Mouse (Mus musculus): Measurements from ENCODE around the gene Fam228b. TPM values are rescaled to one million over a fixed set of nuclear protein-coding genes. Genes with fewer than 3 reads are reported as not detected.

Fam228b gene
- polyA plus RNA-seq, 1 experiment from 2014 or later = 5.5 TPM

- Histone ChIP-seq H3K4me2 (ENCODE audit: low read length) (no peak overlapping the region), H3K27me3 (replicated peaks; ENCODE audit: control insufficient read depth, insufficient read depth, low read length) (no peaks in the 10 kb centered on the region), H3K9ac (ENCODE audit: low read length) (no peak overlapping the region), H3K9me3 (replicated peaks; ENCODE audit: control insufficient read depth, low read length) (no peaks in the 10 kb centered on the region), H3K36me3 (ENCODE audit: control insufficient read depth, insufficient read depth, low read length) (no peaks in the 10 kb centered on the region), H3K4me3 (ENCODE audit: low read depth, low read length) (no peak overlapping the region), H3K27ac (ENCODE audit: low read depth, low read length) (no peak overlapping the region), H3K4me1 (ENCODE audit: control insufficient read depth, insufficient read depth, low read length) (no peaks in the 10 kb centered on the region)
- ATAC-seq (no peak), DNase-seq (ENCODE audit: low spot score) (no peak)
- 98% methylated on average over 3 of the region's 3 CpGs for WGBS
These were observed 39.9 kb downstream of the Fam228b start for GRCm38 (mm10) chr12:4729165-4729564.

DNA sequence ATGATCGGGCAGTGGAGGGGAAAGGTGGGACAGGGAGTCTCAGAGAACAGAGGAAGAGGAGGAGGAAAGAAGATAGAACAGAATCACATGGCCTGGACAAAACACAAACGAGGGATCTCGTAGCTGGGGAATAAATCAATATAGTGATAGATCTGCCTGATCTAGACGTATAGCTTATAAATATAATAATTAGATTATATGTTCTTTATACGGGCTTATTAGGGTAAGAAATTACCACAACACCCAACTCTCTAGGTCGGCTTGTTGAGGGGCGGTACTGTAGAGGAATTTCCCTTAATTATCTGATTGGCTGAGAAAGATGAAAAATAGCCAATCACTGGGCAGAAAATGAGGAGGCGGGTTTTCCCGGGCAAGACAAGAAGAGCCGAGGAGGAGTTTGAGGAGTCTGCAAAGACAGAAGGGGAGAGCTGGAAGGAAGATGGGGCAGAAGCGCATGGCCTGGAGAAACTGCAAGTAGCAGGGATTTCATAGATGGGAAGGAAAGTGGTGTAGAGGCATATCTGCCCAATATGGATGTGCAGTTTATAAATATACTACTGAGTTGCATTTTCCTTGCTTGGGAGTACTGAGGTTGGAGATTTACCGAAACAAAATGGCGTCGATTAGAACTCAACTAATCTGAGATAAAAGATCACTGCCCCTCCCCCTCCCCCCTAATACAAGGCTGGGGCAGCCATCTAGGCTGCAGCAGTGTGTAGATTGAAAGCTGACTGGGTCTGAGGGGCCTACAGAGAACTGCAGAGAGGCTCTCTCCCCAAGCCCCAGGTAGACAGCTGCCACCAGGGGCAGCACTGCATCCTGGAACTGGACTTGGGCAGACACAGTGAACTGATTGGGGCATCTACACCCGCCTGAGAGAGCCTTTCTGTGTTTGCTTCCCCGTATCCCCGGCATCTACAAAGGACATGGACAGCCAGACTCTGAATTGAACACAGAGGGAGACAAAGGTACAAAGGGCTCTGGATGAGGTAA is 49.0 kb downstream of the Fam228b start:
- 80% methylated on average over 17 of the region's 17 CpGs for WGBS
- H3K9me3 ChIP-seq (replicated peaks; ENCODE audit: control insufficient read depth, low read length) = no peaks in the 10 kb centered on the region
- no peak; the same call in 1 of the 2 replicates for ATAC-seq

GRCm38 (mm10) chr12:4719066-4719761 is 49.9 kb downstream of the Fam228b start:
- Histone ChIP-seq H3K36me3 (ENCODE audit: control insufficient read depth, insufficient read depth, low read length) (no peaks in the 10 kb centered on the region), H3K27ac (ENCODE audit: low read depth, low read length) (no peak overlapping the region), H3K9me3 (replicated peaks; ENCODE audit: control insufficient read depth, low read length) (no peaks in the 10 kb centered on the region), H3K9ac (ENCODE audit: low read length) (no peak overlapping the region), H3K4me3 (ENCODE audit: low read depth, low read length) (no peak overlapping the region), H3K27me3 (replicated peaks; ENCODE audit: control insufficient read depth, insufficient read depth, low read length) (no peaks in the 10 kb centered on the region), H3K4me1 (ENCODE audit: control insufficient read depth, insufficient read depth, low read length) (no peaks in the 10 kb centered on the region), H3K4me2 (ENCODE audit: low read length) (no peak overlapping the region)
- WGBS = 92% methylated on average over 13 of the region's 13 CpGs
- DNase-seq (ENCODE audit: low spot score) = no peak
- ATAC-seq = no peak

More for the DNA sequence above, 49.0 kb downstream of the Fam228b start:
- no peaks in the 10 kb centered on the region for H3K4me1 ChIP-seq (ENCODE audit: control insufficient read depth, insufficient read depth, low read length)
- no peak overlapping the region for H3K4me2 ChIP-seq (ENCODE audit: low read length)
- H3K27me3 ChIP-seq (replicated peaks; ENCODE audit: control insufficient read depth, insufficient read depth, low read length) = no peaks in the 10 kb centered on the region
- H3K27ac ChIP-seq (ENCODE audit: low read depth, low read length) = no peak overlapping the region
- peak; percentile 3 for DNase-seq (ENCODE audit: low spot score)
- no peak overlapping the region for H3K9ac ChIP-seq (ENCODE audit: low read length)
- H3K4me3 ChIP-seq (ENCODE audit: low read depth, low read length) = no peak overlapping the region
- no peaks in the 10 kb centered on the region for H3K36me3 ChIP-seq (ENCODE audit: control insufficient read depth, insufficient read depth, low read length)

GRCm38 (mm10) chr12:4717417-4717816 is 51.6 kb downstream of the Fam228b start:
- Histone ChIP-seq H3K4me2 (ENCODE audit: low read length) (no peak overlapping the region), H3K27me3 (replicated peaks; ENCODE audit: control insufficient read depth, insufficient read depth, low read length) (no peaks in the 10 kb centered on the region), H3K9ac (ENCODE audit: low read length) (no peak overlapping the region), H3K4me1 (ENCODE audit: control insufficient read depth, insufficient read depth, low read length) (no peaks in the 10 kb centered on the region), H3K27ac (ENCODE audit: low read depth, low read length) (no peak overlapping the region), H3K9me3 (replicated peaks; ENCODE audit: control insufficient read depth, low read length) (no peaks in the 10 kb centered on the region), H3K36me3 (ENCODE audit: control insufficient read depth, insufficient read depth, low read length) (peaks cover 5% of the 10 kb centered on the region; the same call in 1 of the 2 replicates), H3K4me3 (ENCODE audit: low read depth, low read length) (no peak overlapping the region)
- DNase-seq (ENCODE audit: low spot score) (peak; percentile 19), ATAC-seq (peak; percentile 54; the same call in 1 of the 2 replicates)
- 9% methylated on average over 7 of the region's 7 CpGs for WGBS

DNA sequence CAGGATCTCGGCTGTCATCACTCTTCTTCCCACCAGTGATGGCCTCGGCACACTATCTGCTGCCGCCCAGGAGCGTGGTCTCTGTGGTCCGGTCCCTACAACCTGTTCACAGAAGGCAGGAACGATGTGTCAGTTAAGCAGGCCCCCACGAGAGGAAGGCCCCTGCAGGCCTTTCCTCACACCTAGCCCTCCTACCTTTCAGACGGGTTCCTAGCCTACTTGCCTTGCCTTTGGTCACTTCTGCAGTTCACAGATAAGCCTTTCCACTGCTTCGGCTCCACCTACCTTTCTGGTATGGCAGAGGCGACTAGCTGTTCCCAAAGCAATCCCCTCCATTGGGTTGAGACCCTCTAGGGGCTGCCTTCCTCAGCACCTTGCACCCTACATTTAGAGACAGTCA is 53.5 kb downstream of the Fam228b start:
- 88% methylated on average over 10 of the region's 10 CpGs for WGBS
- Histone ChIP-seq H3K4me1 (ENCODE audit: control insufficient read depth, insufficient read depth, low read length) (no peaks in the 10 kb centered on the region), H3K4me3 (ENCODE audit: low read depth, low read length) (no peak overlapping the region), H3K27me3 (replicated peaks; ENCODE audit: control insufficient read depth, insufficient read depth, low read length) (no peaks in the 10 kb centered on the region), H3K9me3 (replicated peaks; ENCODE audit: control insufficient read depth, low read length) (no peaks in the 10 kb centered on the region), H3K27ac (ENCODE audit: low read depth, low read length) (no peak overlapping the region), H3K9ac (ENCODE audit: low read length) (no peak overlapping the region), H3K36me3 (ENCODE audit: control insufficient read depth, insufficient read depth, low read length) (peaks cover 11% of the 10 kb centered on the region), H3K4me2 (ENCODE audit: low read length) (no peak overlapping the region)
- no peak for DNase-seq (ENCODE audit: low spot score)
- ATAC-seq = no peak

GRCm38 (mm10) chr12:4713361-4713760 is 55.7 kb downstream of the Fam228b start:
- no peak for DNase-seq (ENCODE audit: low spot score)
- no peak overlapping the region for H3K4me2 ChIP-seq (ENCODE audit: low read length)
- no peak overlapping the region for H3K4me3 ChIP-seq (ENCODE audit: low read depth, low read length)
- WGBS = 95% methylated on average over 4 of the region's 4 CpGs
- no peaks in the 10 kb centered on the region for H3K4me1 ChIP-seq (ENCODE audit: control insufficient read depth, insufficient read depth, low read length)
- no peak overlapping the region for H3K27ac ChIP-seq (ENCODE audit: low read depth, low read length)
- ATAC-seq = no peak
- no peak overlapping the region for H3K9ac ChIP-seq (ENCODE audit: low read length)
- H3K9me3 ChIP-seq (replicated peaks; ENCODE audit: control insufficient read depth, low read length) = no peaks in the 10 kb centered on the region
- H3K36me3 ChIP-seq (ENCODE audit: control insufficient read depth, insufficient read depth, low read length) = peaks cover 14% of the 10 kb centered on the region
- no peaks in the 10 kb centered on the region for H3K27me3 ChIP-seq (replicated peaks; ENCODE audit: control insufficient read depth, insufficient read depth, low read length)

GRCm38 (mm10) chr12:4709926-4710325 is 59.1 kb downstream of the Fam228b start:
- Histone ChIP-seq H3K4me3 (ENCODE audit: low read depth, low read length) (no peak overlapping the region), H3K4me2 (ENCODE audit: low read length) (no peak overlapping the region), H3K27me3 (replicated peaks; ENCODE audit: control insufficient read depth, insufficient read depth, low read length) (no peaks in the 10 kb centered on the region), H3K27ac (ENCODE audit: low read depth, low read length) (no peak overlapping the region), H3K36me3 (ENCODE audit: control insufficient read depth, insufficient read depth, low read length) (peaks cover 24% of the 10 kb centered on the region), H3K9ac (ENCODE audit: low read length) (no peak overlapping the region), H3K4me1 (ENCODE audit: control insufficient read depth, insufficient read depth, low read length) (no peaks in the 10 kb centered on the region), H3K9me3 (replicated peaks; ENCODE audit: control insufficient read depth, low read length) (no peaks in the 10 kb centered on the region)
- WGBS = 83% methylated on average over 7 of the region's 7 CpGs
- DNase-seq (ENCODE audit: low spot score) (no peak), ATAC-seq (no peak)

DNA sequence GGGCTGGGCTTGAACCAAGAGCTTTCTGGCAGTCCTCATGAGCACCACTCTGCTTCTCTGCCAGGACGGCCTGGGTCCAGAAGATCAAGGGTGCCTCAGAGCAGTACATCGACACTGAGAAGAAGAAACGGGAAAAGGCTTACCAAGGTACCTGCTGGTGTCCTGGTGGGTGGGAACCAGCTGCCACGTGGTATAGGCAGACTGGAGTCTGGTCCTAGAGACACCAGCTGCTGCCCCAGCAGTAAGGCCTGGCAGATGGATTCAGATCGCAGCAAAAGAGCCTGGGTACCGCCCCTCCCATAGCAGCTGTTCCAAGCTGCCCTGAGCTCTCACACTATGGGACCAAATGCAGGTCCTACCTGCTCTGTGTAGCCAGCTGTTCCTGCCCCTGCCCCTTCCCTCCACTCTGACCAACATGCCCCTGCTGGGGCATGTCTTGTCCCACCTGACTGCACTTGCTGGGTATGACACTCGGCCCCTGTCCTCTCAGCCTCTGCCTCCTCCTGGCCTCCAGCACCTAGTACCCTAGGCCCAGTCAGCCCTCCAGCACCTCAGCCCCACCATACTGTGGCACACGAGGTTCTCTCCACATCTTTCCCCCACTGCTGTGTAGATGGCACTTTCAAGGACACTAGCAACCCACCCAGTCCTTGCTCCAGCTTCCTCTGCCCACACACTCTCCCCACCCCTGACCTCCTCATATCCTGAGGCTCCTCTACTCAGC is 60.0 kb downstream of the Fam228b start:
- WGBS = 79% methylated on average over 8 of the region's 8 CpGs
- H3K36me3 ChIP-seq (ENCODE audit: control insufficient read depth, insufficient read depth, low read length) = peaks cover 24% of the 10 kb centered on the region
- H3K4me3 ChIP-seq (ENCODE audit: low read depth, low read length) = no peak overlapping the region
- H3K27ac ChIP-seq (ENCODE audit: low read depth, low read length) = no peak overlapping the region
- H3K27me3 ChIP-seq (replicated peaks; ENCODE audit: control insufficient read depth, insufficient read depth, low read length) = no peaks in the 10 kb centered on the region
- no peak overlapping the region for H3K9ac ChIP-seq (ENCODE audit: low read length)
- ATAC-seq (peak; percentile 60; the same call in 1 of the 2 replicates), DNase-seq (ENCODE audit: low spot score) (peak; percentile 10)
- H3K4me2 ChIP-seq (ENCODE audit: low read length) = no peak overlapping the region
- no peaks in the 10 kb centered on the region for H3K4me1 ChIP-seq (ENCODE audit: control insufficient read depth, insufficient read depth, low read length)
- no peaks in the 10 kb centered on the region for H3K9me3 ChIP-seq (replicated peaks; ENCODE audit: control insufficient read depth, low read length)
